Mouse (Mus musculus) cerebral cortex, adult 2 months (tissue): ENCODE measurements around the gene Tsga10ip.

Source experiments
- WGBS: fragments of 180-500 bp; shearing (Covaris S2); methylation state at CpG from one replicate; pipeline ENCODE4 v1.1.7; 2018; 5-methylcytosine and 5-hydroxymethylcytosine counted together

Gene Tsga10ip

GRCm38 (mm10) chr19:5424092-5424781, 21.9 kb upstream of the Tsga10ip start:
- WGBS, result under 1% methylated on average over 48 of the region's 48 CpGs

GRCm38 (mm10) chr19:5423561-5423960, 21.2 kb upstream of the Tsga10ip start:
- 54% methylated on average over 12 of the region's 12 CpGs for WGBS

- 83% methylated on average over 9 of the region's 9 CpGs for WGBS
These were observed 20.6 kb upstream of the Tsga10ip start for GRCm38 (mm10) chr19:5422895-5423443.

- WGBS, result 73% methylated on average over 10 of the region's 10 CpGs
These were observed 19.9 kb upstream of the Tsga10ip start for GRCm38 (mm10) chr19:5422267-5422666.

- WGBS, result 85% methylated on average over 5 of the region's 5 CpGs
These were observed 19.5 kb upstream of the Tsga10ip start for GRCm38 (mm10) chr19:5421784-5422183.

GRCm38 (mm10) chr19:5420579-5420978, 18.3 kb upstream of the Tsga10ip start:
- 86% methylated on average over 6 of the region's 6 CpGs for WGBS

GRCm38 (mm10) chr19:5419630-5420029, 17.3 kb upstream of the Tsga10ip start:
- WGBS, result 97% methylated on average over 9 of the region's 9 CpGs

GRCm38 (mm10) chr19:5418750-5419466, 16.6 kb upstream of the Tsga10ip start:
- WGBS, result 94% methylated on average over 8 of the region's 8 CpGs

GRCm38 (mm10) chr19:5414534-5414957, 12.2 kb upstream of the Tsga10ip start:
- WGBS, result 63% methylated on average over 2 of the region's 2 CpGs

- 65% methylated on average over 4 of the region's 4 CpGs for WGBS
These were observed 11.5 kb upstream of the Tsga10ip start for GRCm38 (mm10) chr19:5413840-5414239.

GRCm38 (mm10) chr19:5411961-5412360, 9.6 kb upstream of the Tsga10ip start:
- 42% methylated on average over 5 of the region's 5 CpGs for WGBS

- WGBS, result 92% methylated on average over 5 of the region's 5 CpGs
These were observed 8.3 kb upstream of the Tsga10ip start for GRCm38 (mm10) chr19:5410641-5411040.

GRCm38 (mm10) chr19:5409068-5409467, 6.7 kb upstream of the Tsga10ip start:
- 58% methylated on average over 5 of the region's 5 CpGs for WGBS

GRCm38 (mm10) chr19:5408057-5409001, 6.0 kb upstream of the Tsga10ip start:
- WGBS, result 61% methylated on average over 13 of the region's 13 CpGs

- 14% methylated on average over 7 of the region's 7 CpGs for WGBS
These were observed 4.8 kb upstream of the Tsga10ip start for GRCm38 (mm10) chr19:5407133-5407532.

- 27% methylated on average over 25 of the region's 25 CpGs for WGBS
These were observed 4.3 kb upstream of the Tsga10ip start for GRCm38 (mm10) chr19:5406531-5407126.

- WGBS, result 24% methylated on average over 7 of the region's 7 CpGs
These were observed 3.6 kb upstream of the Tsga10ip start for GRCm38 (mm10) chr19:5405924-5406323.

GRCm38 (mm10) chr19:5401073-5401472, 1.3 kb downstream of the Tsga10ip start:
- WGBS, result 76% methylated on average over 4 of the region's 4 CpGs

GRCm38 (mm10) chr19:5395371-5395770, 7.0 kb downstream of the Tsga10ip start:
- 75% methylated on average over 4 of the region's 4 CpGs for WGBS

- 61% methylated on average over 10 of the region's 10 CpGs for WGBS
These were observed 8.2 kb downstream of the Tsga10ip start for GRCm38 (mm10) chr19:5394168-5394567.

GRCm38 (mm10) chr19:5392892-5393291, 9.4 kb downstream of the Tsga10ip start:
- WGBS, result 35% methylated on average over 4 of the region's 4 CpGs
